Mouse (Mus musculus) thymus, postnatal 25 days (tissue): ENCODE results near the gene Atp12a.
A peak's percentile ranks its signal among the peaks of the same experiment; 100 is the strongest.

Experiments used
- DNase-seq: peaks from one replicate; pipeline ENCODE4 v3.0.0; 2022

Atp12a gene

GRCm38 (mm10) chr14:56382366-56382765, 17.5 kb downstream of the Atp12a start:
- DNase-seq = no peak

GRCm38 (mm10) chr14:56390247-56390646, 25.4 kb downstream of the Atp12a start:
- no peak for DNase-seq

- DNase-seq = no peak
These were observed 28.9 kb downstream of the Atp12a start for GRCm38 (mm10) chr14:56393704-56394312.

GRCm38 (mm10) chr14:56398001-56398400, 33.1 kb downstream of the Atp12a start:
- DNase-seq = peak; percentile 18

- no peak for DNase-seq
These were observed 37.6 kb downstream of the Atp12a start, which contains the start of gene Rnf17 for GRCm38 (mm10) chr14:56402311-56403071. Gene Rnf17, plus strand, starts transcription at chr14:56402581.

- no peak for DNase-seq
These were observed 38.2 kb downstream of the Atp12a start for GRCm38 (mm10) chr14:56403072-56403375.
